Mouse (Mus musculus) midbrain, embryonic 10.5 days (tissue): ENCODE results near the gene Ccdc141. TPM values are rescaled to one million over a fixed set of nuclear protein-coding genes. Genes with fewer than 3 reads are reported as not detected.
A peak's percentile ranks its signal among the peaks of the same experiment; 100 is the strongest.

Experiments used
- DNase-seq: peaks from one replicate; pipeline ENCODE4 v3.0.0-alpha.2; 2017; ENCODE audit warnings: low spot score
- H3K27ac ChIP-seq: fragments of 300-500 bp; sonication (generic); replicated peaks from 2 replicates; pipeline ENCODE4 v1.5.1; 2016; ENCODE audit warnings: mild to moderate bottlenecking
- H3K27me3 ChIP-seq: fragments of 300-500 bp; sonication (generic); 2 replicates; pipeline ENCODE4 v1.6.1; 2016; ENCODE audit warnings: low read depth, mild to moderate bottlenecking; ENCODE audit not compliant: poor library complexity, severe bottlenecking
- H3K36me3 ChIP-seq: fragments of 300-500 bp; sonication (generic); 2 replicates; pipeline ENCODE4 v1.6.1; 2016; ENCODE audit warnings: mild to moderate bottlenecking, moderate library complexity
- H3K4me1 ChIP-seq: fragments of 300-500 bp; sonication (generic); 2 replicates; pipeline ENCODE4 v1.6.1; 2016
- H3K4me3 ChIP-seq: fragments of 300-500 bp; sonication (generic); 2 replicates; pipeline ENCODE4 v1.5.1; 2016; ENCODE audit warnings: mild to moderate bottlenecking, moderate library complexity
- H3K9me3 ChIP-seq: fragments of 300-500 bp; sonication (generic); replicated peaks from 2 replicates; pipeline ENCODE4 v1.6.1; 2016; ENCODE audit warnings: mild to moderate bottlenecking
- WGBS: fragments of 180-500 bp; shearing (Covaris S2); methylation state at CpG from one replicate; pipeline ENCODE4 v1.1.7; 2016; 5-methylcytosine and 5-hydroxymethylcytosine counted together
- polyA plus RNA-seq: library from polyadenylated mRNA; unstranded; fragments of >200 nt; fragmentation: Nextera tagmentation; extraction: Ambion mirVana; gene quantifications from 2 replicates; pipeline ENCODE4 v1.2.1, GENCODE M21; 2016

Gene Ccdc141
- 3.5 and 4.3 TPM in 2 replicates for polyA plus RNA-seq

DNA sequence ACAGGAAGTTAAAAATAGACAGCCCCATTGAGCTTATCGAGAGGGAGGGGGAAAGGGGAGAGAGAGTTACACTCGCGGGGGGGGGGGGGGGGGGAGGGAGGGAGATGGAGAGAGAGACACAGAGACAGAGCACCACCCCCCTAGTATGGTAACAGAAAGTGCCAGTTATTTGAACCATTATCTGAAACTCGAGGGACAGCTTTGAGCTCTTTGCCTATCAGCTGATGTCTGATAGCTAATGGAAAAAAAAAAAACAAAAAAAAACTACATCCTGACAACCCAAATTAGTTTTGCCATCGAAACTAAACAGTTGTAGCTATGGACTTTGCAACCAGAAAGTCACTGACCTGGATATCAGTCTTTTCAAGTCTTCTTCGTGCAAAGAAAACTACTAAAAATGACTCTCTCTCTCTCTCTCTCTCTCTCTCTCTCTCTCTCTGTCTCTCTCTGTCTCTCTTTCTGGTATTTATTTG is at the start of gene Ccdc141:
Ccdc141 (minus strand) TSS at position 4 of the 473 bp plus-strand sequence.
- no peaks in the 10 kb centered on the region for H3K9me3 ChIP-seq
- peaks cover 52% of the 10 kb centered on the region for H3K4me1 ChIP-seq
- WGBS, result 14% methylated on average over 6 of the region's 6 CpGs
- peak within 1 kb of the TSS; percentile 78 for H3K27ac ChIP-seq
- H3K4me3 ChIP-seq, result peak within 1 kb of the TSS; percentile 56
- no peaks in the 10 kb centered on the region for H3K36me3 ChIP-seq
- peak; percentile 2 for DNase-seq
- H3K27me3 ChIP-seq, result no peaks in the 10 kb centered on the region; the same call in 1 of the 2 replicates

GRCm38 (mm10) chr2:77212885-77213284 is 42.4 kb upstream of the Ccdc141 start:
- peaks cover 65% of the 10 kb centered on the region for H3K36me3 ChIP-seq
- H3K4me3 ChIP-seq, result no peak overlapping the region
- no peaks in the 10 kb centered on the region for H3K4me1 ChIP-seq
- H3K27ac ChIP-seq, result no peak overlapping the region
- 81% methylated on average over 5 of the region's 5 CpGs for WGBS
- no peak for DNase-seq
- no peaks in the 10 kb centered on the region for H3K9me3 ChIP-seq
- no peaks in the 10 kb centered on the region for H3K27me3 ChIP-seq

- WGBS, result 93% methylated on average over 3 of the region's 3 CpGs
- H3K9me3 ChIP-seq, result no peaks in the 10 kb centered on the region
These were observed 36.5 kb upstream of the Ccdc141 start for GRCm38 (mm10) chr2:77206951-77207350.

GRCm38 (mm10) chr2:77203916-77204315 is 33.5 kb upstream of the Ccdc141 start:
- no peak overlapping the region for H3K27ac ChIP-seq
- no peak for DNase-seq

More at GRCm38 (mm10) chr2:77206951-77207350, 36.5 kb upstream of the Ccdc141 start:
- H3K27ac ChIP-seq, result no peak overlapping the region
- H3K36me3 ChIP-seq, result peaks cover 49% of the 10 kb centered on the region
- no peaks in the 10 kb centered on the region for H3K4me1 ChIP-seq
- no peaks in the 10 kb centered on the region for H3K27me3 ChIP-seq
- no peak for DNase-seq
- H3K4me3 ChIP-seq, result no peak overlapping the region

GRCm38 (mm10) chr2:77201900-77202299 is 31.5 kb upstream of the Ccdc141 start:
- Histone ChIP-seq H3K27ac (no peak overlapping the region), H3K9me3 (no peaks in the 10 kb centered on the region), H3K36me3 (peaks cover 38% of the 10 kb centered on the region), H3K4me3 (no peak overlapping the region), H3K27me3 (no peaks in the 10 kb centered on the region), H3K4me1 (no peaks in the 10 kb centered on the region)
- no peak for DNase-seq
- WGBS, result 100% methylated on average over 1 of the region's 1 CpGs

More at GRCm38 (mm10) chr2:77203916-77204315, 33.5 kb upstream of the Ccdc141 start:
- no peaks in the 10 kb centered on the region for H3K9me3 ChIP-seq
- whole genome bisulfite sequencing, result 58% methylated on average over 2 of the region's 2 CpGs
- no peaks in the 10 kb centered on the region for H3K27me3 ChIP-seq
- no peaks in the 10 kb centered on the region for H3K4me1 ChIP-seq
- peaks cover 31% of the 10 kb centered on the region for H3K36me3 ChIP-seq
- H3K4me3 ChIP-seq, result no peak overlapping the region

DNA sequence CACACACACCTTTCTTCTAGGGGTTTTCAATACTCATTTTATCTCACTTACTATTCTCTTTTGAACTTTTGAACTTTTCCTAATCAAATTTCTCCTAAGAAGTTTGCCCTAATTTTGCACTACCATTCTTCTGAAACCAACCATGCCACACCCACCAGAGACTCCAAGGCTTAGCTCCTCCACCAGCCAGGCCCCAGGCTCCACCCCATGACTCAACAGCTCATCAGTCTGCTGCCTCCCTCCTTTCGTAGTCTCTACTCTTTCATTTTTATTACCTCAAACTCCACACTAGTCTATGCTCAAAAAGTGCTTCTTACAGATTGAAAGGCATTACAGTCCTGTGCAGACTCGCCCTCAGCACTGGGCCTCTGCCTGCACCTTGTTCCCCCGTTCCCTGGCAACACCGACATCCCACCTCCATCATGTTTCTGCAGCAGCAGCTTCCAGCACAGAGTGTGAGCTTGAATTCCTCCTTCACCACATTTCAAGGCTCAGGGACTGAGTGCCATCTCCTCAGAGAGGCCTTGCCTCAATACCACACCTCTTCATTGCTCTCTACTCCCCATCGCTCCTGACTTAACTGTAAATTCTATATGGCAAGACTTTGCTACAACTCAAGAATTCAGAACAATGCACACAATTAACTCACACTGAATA is 30.6 kb upstream of the Ccdc141 start:
- Histone ChIP-seq H3K4me1 (no peaks in the 10 kb centered on the region), H3K36me3 (peaks cover 43% of the 10 kb centered on the region), H3K27me3 (no peaks in the 10 kb centered on the region), H3K27ac (no peak overlapping the region), H3K4me3 (no peak overlapping the region), H3K9me3 (no peaks in the 10 kb centered on the region)
- 86% methylated on average over 5 of the region's 5 CpGs for WGBS
- DNase-seq, result no peak

DNA sequence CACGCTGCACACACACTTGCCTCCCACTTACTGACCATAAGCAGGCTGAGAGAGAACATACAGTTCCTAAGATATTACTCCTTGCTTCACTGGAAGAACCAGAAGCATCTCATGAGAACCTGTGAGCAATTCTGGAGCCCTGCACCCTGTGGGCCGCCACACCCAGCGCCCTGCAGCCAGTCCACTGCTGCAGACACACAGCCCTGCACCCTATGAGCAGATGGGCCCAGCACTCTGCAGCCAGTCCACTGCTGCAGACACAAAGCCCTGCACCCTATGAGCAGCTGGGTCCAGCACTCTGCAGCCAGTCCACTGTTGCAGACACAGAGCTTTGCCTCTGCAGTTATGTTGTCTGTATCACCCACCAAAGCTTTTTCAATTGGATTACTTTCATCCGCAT is 29.9 kb upstream of the Ccdc141 start:
- peaks cover 41% of the 10 kb centered on the region for H3K36me3 ChIP-seq
- H3K9me3 ChIP-seq, result no peaks in the 10 kb centered on the region
- DNase-seq, result no peak
- no peaks in the 10 kb centered on the region for H3K27me3 ChIP-seq
- no peak overlapping the region for H3K27ac ChIP-seq
- WGBS, result 95% methylated on average over 4 of the region's 4 CpGs
- H3K4me1 ChIP-seq, result no peaks in the 10 kb centered on the region
- H3K4me3 ChIP-seq, result no peak overlapping the region

DNA sequence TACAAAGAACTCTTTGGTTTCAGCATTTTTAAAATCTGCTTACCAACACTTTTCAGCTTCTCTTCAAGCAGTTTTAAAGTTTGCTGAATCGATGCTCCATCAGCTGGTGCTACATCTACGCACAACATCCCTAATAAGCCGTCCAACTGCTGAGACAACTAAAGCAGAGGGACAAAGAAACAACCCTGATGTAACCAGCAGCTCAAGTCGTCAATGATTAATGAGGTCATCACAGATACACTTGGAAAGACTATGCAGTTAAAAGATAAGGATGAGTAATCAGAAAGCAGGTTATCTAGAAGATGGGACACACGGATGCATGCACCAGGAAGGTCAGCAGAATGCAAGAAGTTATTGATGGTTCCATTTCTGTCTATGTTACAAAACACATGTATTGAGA is 27.8 kb upstream of the Ccdc141 start:
- Histone ChIP-seq H3K9me3 (no peaks in the 10 kb centered on the region), H3K27me3 (no peaks in the 10 kb centered on the region), H3K4me3 (no peak overlapping the region), H3K36me3 (peaks cover 58% of the 10 kb centered on the region), H3K4me1 (no peaks in the 10 kb centered on the region), H3K27ac (no peak overlapping the region)
- 90% methylated on average over 5 of the region's 5 CpGs for WGBS
- DNase-seq, result no peak

GRCm38 (mm10) chr2:77196819-77197218 is 26.4 kb upstream of the Ccdc141 start:
- Histone ChIP-seq H3K4me1 (no peaks in the 10 kb centered on the region), H3K27me3 (no peaks in the 10 kb centered on the region), H3K4me3 (no peak overlapping the region), H3K9me3 (no peaks in the 10 kb centered on the region), H3K36me3 (peaks cover 59% of the 10 kb centered on the region), H3K27ac (no peak overlapping the region)
- WGBS, result 89% methylated on average over 4 of the region's 4 CpGs
- DNase-seq, result no peak

DNA sequence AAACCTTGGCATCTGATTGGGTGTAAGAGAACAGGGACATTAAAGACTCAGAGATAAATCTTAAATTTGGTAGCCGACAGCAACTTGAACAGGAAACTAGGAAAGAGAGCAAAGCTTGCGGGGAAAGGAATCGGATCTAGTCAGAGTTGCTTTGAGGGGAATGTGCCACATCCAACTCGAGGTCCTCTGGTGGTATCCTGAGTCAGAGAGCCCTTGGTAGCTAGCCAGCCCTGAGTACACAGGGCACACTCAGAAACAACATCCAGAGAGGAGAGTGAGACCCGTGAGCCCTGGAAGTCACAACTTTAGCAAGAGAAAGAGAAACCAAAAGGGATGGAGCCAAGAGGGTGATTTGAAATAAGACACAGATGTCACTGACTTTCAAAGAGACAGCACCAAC is 24.6 kb upstream of the Ccdc141 start:
- no peak for DNase-seq
- no peak overlapping the region for H3K27ac ChIP-seq
- no peak overlapping the region for H3K4me3 ChIP-seq
- H3K4me1 ChIP-seq, result no peaks in the 10 kb centered on the region
- no peaks in the 10 kb centered on the region for H3K27me3 ChIP-seq
- peaks cover 72% of the 10 kb centered on the region for H3K36me3 ChIP-seq
- 84% methylated on average over 5 of the region's 5 CpGs for WGBS
- H3K9me3 ChIP-seq, result no peaks in the 10 kb centered on the region

GRCm38 (mm10) chr2:77191811-77192210 is 21.4 kb upstream of the Ccdc141 start:
- no peak for DNase-seq
- Histone ChIP-seq H3K9me3 (no peaks in the 10 kb centered on the region), H3K4me1 (no peaks in the 10 kb centered on the region), H3K4me3 (no peak overlapping the region), H3K27me3 (no peaks in the 10 kb centered on the region), H3K36me3 (peaks cover 80% of the 10 kb centered on the region), H3K27ac (no peak overlapping the region)
- whole genome bisulfite sequencing, result 92% methylated on average over 3 of the region's 3 CpGs

- Histone ChIP-seq H3K27ac (no peak overlapping the region), H3K4me3 (no peak overlapping the region), H3K9me3 (no peaks in the 10 kb centered on the region), H3K4me1 (no peaks in the 10 kb centered on the region), H3K36me3 (peaks cover 78% of the 10 kb centered on the region), H3K27me3 (no peaks in the 10 kb centered on the region)
- 96% methylated on average over 7 of the region's 7 CpGs for WGBS
- no peak for DNase-seq
These were observed 20.5 kb upstream of the Ccdc141 start for GRCm38 (mm10) chr2:77190891-77191290.

DNA sequence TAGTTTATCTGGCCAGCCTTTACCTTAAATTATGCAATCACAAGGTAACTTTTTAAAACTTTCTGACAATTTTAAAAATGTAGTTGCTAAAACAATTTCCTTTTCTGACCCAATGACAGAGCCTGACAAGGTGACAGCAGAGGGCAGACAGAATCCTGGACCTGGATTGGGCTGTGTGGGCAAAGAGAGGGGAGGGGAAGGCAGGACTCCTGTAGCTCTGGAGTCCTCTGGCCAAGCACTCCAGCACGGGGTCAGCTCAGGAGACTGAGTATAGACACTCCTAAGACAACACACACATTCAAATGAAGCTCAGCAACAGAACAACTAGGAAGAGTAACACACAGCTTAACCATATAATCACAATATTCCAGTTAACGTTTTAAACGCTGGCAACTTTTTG is 19.9 kb upstream of the Ccdc141 start:
- peak; percentile 4 for DNase-seq
- WGBS, result 90% methylated on average over 3 of the region's 3 CpGs
- H3K27ac ChIP-seq, result no peak overlapping the region
- H3K4me1 ChIP-seq, result no peaks in the 10 kb centered on the region
- no peaks in the 10 kb centered on the region for H3K9me3 ChIP-seq
- H3K4me3 ChIP-seq, result no peak overlapping the region
- peaks cover 77% of the 10 kb centered on the region for H3K36me3 ChIP-seq
- H3K27me3 ChIP-seq, result no peaks in the 10 kb centered on the region
